Mouse (Mus musculus): Measurements from ENCODE around the gene Klhdc8a.
"Not testable (repeated sequence)": the region's sequence is repeated elsewhere in the genome, so short reads cannot be mapped to it uniquely, and the experiment has no call there.

DNA sequence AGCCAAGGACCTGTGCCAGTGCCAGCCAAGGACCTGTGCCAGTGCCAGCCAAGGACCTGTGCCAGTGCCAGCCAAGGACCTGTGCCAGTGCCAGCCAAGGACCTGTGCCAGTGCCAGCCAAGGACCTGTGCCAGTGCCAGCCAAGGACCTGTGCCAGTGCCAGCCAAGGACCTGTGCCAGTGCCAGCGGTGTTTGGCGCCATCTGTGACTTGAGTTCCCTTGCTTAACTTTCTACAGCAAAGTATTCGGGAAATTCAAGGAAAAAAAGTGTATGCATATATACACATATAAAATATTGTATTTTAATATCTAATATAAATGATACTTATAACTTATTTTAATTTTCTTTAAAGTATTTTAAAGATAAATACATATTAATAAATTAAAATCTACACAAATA, 51.2 kb downstream of the Klhdc8a start:
- TF ChIP-seq CTCF (IDR thresholded peaks at IDR 0.05; ENCODE audit: borderline replicate concordance, insufficient read depth, low read length); POLR2A (IDR thresholded peaks at IDR 0.05; ENCODE audit: low read depth, low read length): not testable (repeated sequence)

Data from embryonic fibroblast, embryonic 13.5 days (primary cell).